Mouse (Mus musculus): ENCODE results near the gene Arhgap25. TPM values are rescaled to one million over a fixed set of nuclear protein-coding genes. Genes with fewer than 3 reads are reported as not detected.

The Arhgap25 gene
- polyA plus RNA-seq (2014; fragmentation: Illumina TruSeq; extraction: RNeasy Lipid Tissue Mini Kit (QIAGEN cat#74804); ENCODE audit: low read depth, low replicate concordance), result 0.24 TPM

GRCm38 (mm10) chr6:87532953-87533710 is at the start of gene Arhgap25:
Gene Arhgap25, minus strand, starts transcription at chr6:87533259.

DNA sequence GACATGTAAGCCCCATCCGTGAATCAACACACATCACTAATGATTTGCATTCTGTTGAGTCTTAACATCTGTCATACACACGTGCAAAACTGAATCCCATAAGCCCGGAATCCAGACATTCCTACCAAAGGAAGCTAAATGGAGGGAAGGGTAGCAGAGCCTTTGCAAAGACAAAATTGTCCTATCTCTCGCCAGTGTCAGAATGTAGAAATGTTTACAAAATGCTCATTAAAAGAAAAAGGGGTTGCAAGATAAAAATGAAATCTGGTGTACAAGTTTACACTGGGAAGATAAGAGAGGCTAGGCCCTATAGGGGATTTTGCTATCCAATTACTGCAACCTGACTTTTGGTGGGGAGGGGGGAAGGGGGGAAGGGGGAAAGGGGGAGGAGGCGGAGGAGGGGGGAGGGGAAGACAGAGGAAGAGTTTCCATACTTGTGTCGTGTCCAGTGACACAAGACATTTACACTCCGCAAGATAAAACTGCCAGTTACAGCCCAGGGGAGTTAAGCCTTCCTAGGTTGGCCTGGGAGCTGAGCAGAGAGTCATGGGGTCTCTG is 104.5 kb downstream of the Arhgap25 start, which contains the start of gene Bmp10:
TSS of gene Bmp10 (plus strand) at position 508 of the 558 bp plus-strand sequence.

Other genes starting within 250 kb of the Arhgap25 start
- gene Antxr1, start 197.4 kb downstream of the Arhgap25 start, polyA plus RNA-seq (2014; fragmentation: Illumina TruSeq; extraction: RNeasy Lipid Tissue Mini Kit (QIAGEN cat#74804); ENCODE audit: low read depth, low replicate concordance), result 6.9 TPM
- gene Gkn1, start 182.3 kb downstream of the Arhgap25 start, polyA plus RNA-seq (2014; fragmentation: Illumina TruSeq; extraction: RNeasy Lipid Tissue Mini Kit (QIAGEN cat#74804); ENCODE audit: low read depth, low replicate concordance), result not detected
- gene Gkn2, start 159.9 kb downstream of the Arhgap25 start, polyA plus RNA-seq (2014; fragmentation: Illumina TruSeq; extraction: RNeasy Lipid Tissue Mini Kit (QIAGEN cat#74804); ENCODE audit: low read depth, low replicate concordance), result not detected
- gene Gkn3, start 144.3 kb downstream of the Arhgap25 start, polyA plus RNA-seq (2014; fragmentation: Illumina TruSeq; extraction: RNeasy Lipid Tissue Mini Kit (QIAGEN cat#74804); ENCODE audit: low read depth, low replicate concordance), result not detected
- not detected for gene Bmp10, start 104.3 kb downstream of the Arhgap25 start, polyA plus RNA-seq (2014; fragmentation: Illumina TruSeq; extraction: RNeasy Lipid Tissue Mini Kit (QIAGEN cat#74804); ENCODE audit: low read depth, low replicate concordance)
- 0.28 TPM for gene Prokr1, start 57.5 kb upstream of the Arhgap25 start, polyA plus RNA-seq (2014; fragmentation: Illumina TruSeq; extraction: RNeasy Lipid Tissue Mini Kit (QIAGEN cat#74804); ENCODE audit: low read depth, low replicate concordance)
- gene Aplf, start 138.9 kb upstream of the Arhgap25 start, polyA plus RNA-seq (2014; fragmentation: Illumina TruSeq; extraction: RNeasy Lipid Tissue Mini Kit (QIAGEN cat#74804); ENCODE audit: low read depth, low replicate concordance), result 4.9 TPM
- gene Efcc1, start 197.6 kb upstream of the Arhgap25 start, polyA plus RNA-seq (2014; fragmentation: Illumina TruSeq; extraction: RNeasy Lipid Tissue Mini Kit (QIAGEN cat#74804); ENCODE audit: low read depth, low replicate concordance), result not detected
- gene Gp9, start 244.8 kb upstream of the Arhgap25 start, polyA plus RNA-seq (2014; fragmentation: Illumina TruSeq; extraction: RNeasy Lipid Tissue Mini Kit (QIAGEN cat#74804); ENCODE audit: low read depth, low replicate concordance), result not detected